Mouse (Mus musculus): ENCODE results near the gene Trim46. TPM values are rescaled to one million over a fixed set of nuclear protein-coding genes. Genes with fewer than 3 reads are reported as not detected.

The Trim46 gene
- total RNA-seq, 4 experiments from 2014 or later = 74.0 to 89.3 (median 80.2) TPM

- DNase-seq (ENCODE audit: low spot score in 2 of 2) = no peak
These were observed 25.7 kb upstream of the Trim46 start for GRCm38 (mm10) chr3:89271760-89272159.

GRCm38 (mm10) chr3:89270891-89271290, 24.8 kb upstream of the Trim46 start:
- DNase-seq (ENCODE audit: low spot score in 2 of 2) = peak; percentile 68 to 71

GRCm38 (mm10) chr3:89270051-89270755, 24.1 kb upstream of the Trim46 start, which contains the start of gene Slc50a1:
Gene Slc50a1, minus strand, starts transcription at chr3:89270570.
- DNase-seq (ENCODE audit: low spot score in 2 of 2) = peak; percentile 60 to 80

GRCm38 (mm10) chr3:89268916-89269315, 22.8 kb upstream of the Trim46 start:
- DNase-seq (ENCODE audit: low spot score in 2 of 2) = no peak

- peak; percentile 78 to 83 for DNase-seq (ENCODE audit: low spot score in 2 of 2)
These were observed 20.4 kb upstream of the Trim46 start for GRCm38 (mm10) chr3:89266439-89266893.

- DNase-seq (ENCODE audit: low spot score in 2 of 2) = no peak
These were observed 16.3 kb upstream of the Trim46 start for GRCm38 (mm10) chr3:89262417-89262816.

GRCm38 (mm10) chr3:89260211-89260610, 14.1 kb upstream of the Trim46 start:
- no peak for DNase-seq (ENCODE audit: low spot score in 2 of 2)

- no peak for DNase-seq (ENCODE audit: low spot score in 2 of 2)
These were observed 13.0 kb upstream of the Trim46 start, which contains the start of gene Dpm3 for GRCm38 (mm10) chr3:89259076-89259475. Gene Dpm3, plus strand, starts transcription at chr3:89259358.

- DNase-seq (ENCODE audit: low spot score in 2 of 2) = peak in 1 of 2 experiments; percentile 2
These were observed 10.1 kb upstream of the Trim46 start for GRCm38 (mm10) chr3:89256177-89256576.

GRCm38 (mm10) chr3:89254994-89255393, 8.9 kb upstream of the Trim46 start:
- DNase-seq (ENCODE audit: low spot score in 2 of 2) = no peak

- DNase-seq (ENCODE audit: low spot score in 2 of 2) = no peak
These were observed 5.3 kb upstream of the Trim46 start for GRCm38 (mm10) chr3:89251365-89251895.

- DNase-seq (ENCODE audit: low spot score in 2 of 2) = no peak
These were observed 4.4 kb upstream of the Trim46 start for GRCm38 (mm10) chr3:89250435-89251040.

- DNase-seq (ENCODE audit: low spot score in 2 of 2) = no peak
These were observed 1.4 kb upstream of the Trim46 start for GRCm38 (mm10) chr3:89247466-89247865.

GRCm38 (mm10) chr3:89245688-89246171, 379 bp downstream of the Trim46 start, which contains the start of gene Krtcap2:
Gene Krtcap2, plus strand, starts transcription at chr3:89245966.
- DNase-seq (ENCODE audit: low spot score in 2 of 2) = no peak

GRCm38 (mm10) chr3:89244982-89245687, 974 bp downstream of the Trim46 start:
- DNase-seq (ENCODE audit: low spot score in 2 of 2) = no peak

- DNase-seq (ENCODE audit: low spot score in 2 of 2) = no peak
These were observed 1.7 kb downstream of the Trim46 start for GRCm38 (mm10) chr3:89244158-89244981.

GRCm38 (mm10) chr3:89243609-89244008, 2.5 kb downstream of the Trim46 start:
- DNase-seq (ENCODE audit: low spot score in 2 of 2) = no peak

GRCm38 (mm10) chr3:89242331-89242895, 3.7 kb downstream of the Trim46 start:
- no peak for DNase-seq (ENCODE audit: low spot score in 2 of 2)

- no peak for DNase-seq (ENCODE audit: low spot score in 2 of 2)
These were observed 7.6 kb downstream of the Trim46 start for GRCm38 (mm10) chr3:89238494-89238893.

- no peak for DNase-seq (ENCODE audit: low spot score in 2 of 2)
These were observed 8.4 kb downstream of the Trim46 start for GRCm38 (mm10) chr3:89237682-89238081.

Measured in layer of hippocampus, adult 8-10 months (tissue).